Mouse (Mus musculus) midbrain, embryonic 12.5 days (tissue): ENCODE measurements around the gene Prtn3. TPM values are rescaled to one million over a fixed set of nuclear protein-coding genes. Genes with fewer than 3 reads are reported as not detected.

Experiments used
- ATAC-seq: fragments of 200-750 bp; cut with Nextera tagmentation; 2 replicates; pipeline ENCODE4 v1.8.0; 2017; ENCODE audit warnings: low read depth, moderate TSS enrichment, moderate library complexity; ENCODE audit not compliant: low FRiP score
- H3K27ac ChIP-seq: fragments of 300-500 bp; sonication (generic); replicated peaks from 2 replicates; pipeline ENCODE4 v1.5.1; 2016; ENCODE audit warnings: mild to moderate bottlenecking
- H3K27me3 ChIP-seq: fragments of 300-500 bp; sonication (generic); 2 replicates; pipeline ENCODE4 v1.6.1; 2016; ENCODE audit warnings: mild to moderate bottlenecking
- H3K36me3 ChIP-seq: fragments of 300-500 bp; sonication (generic); 2 replicates; pipeline ENCODE4 v1.6.1; 2016
- H3K4me1 ChIP-seq: fragments of 300-500 bp; sonication (generic); 2 replicates; pipeline ENCODE4 v1.6.1; 2016
- H3K4me2 ChIP-seq: fragments of 300-500 bp; sonication (generic); replicated peaks from 2 replicates; pipeline ENCODE4 v1.6.1; 2016; ENCODE audit warnings: mild to moderate bottlenecking, moderate library complexity
- H3K4me3 ChIP-seq: fragments of 300-500 bp; sonication (generic); 2 replicates; pipeline ENCODE4 v1.5.1; 2016; ENCODE audit warnings: mild to moderate bottlenecking
- H3K9ac ChIP-seq: fragments of 300-500 bp; sonication (generic); replicated peaks from 2 replicates; pipeline ENCODE4 v1.6.1; 2016; ENCODE audit warnings: mild to moderate bottlenecking, moderate library complexity
- H3K9me3 ChIP-seq: fragments of 300-500 bp; sonication (generic); 2 replicates; pipeline ENCODE4 v1.6.1; 2016; ENCODE audit warnings: mild to moderate bottlenecking
- WGBS: fragments of 180-500 bp; shearing (Covaris S2); methylation state at CpG from one replicate; pipeline ENCODE4 v1.1.7; 2016; 5-methylcytosine and 5-hydroxymethylcytosine counted together
- polyA plus RNA-seq: library from polyadenylated mRNA; unstranded; fragments of >200 nt; fragmentation: Nextera tagmentation; extraction: Ambion mirVana; gene quantifications from 2 replicates; pipeline ENCODE4 v1.2.1, GENCODE M21; 2016

The Prtn3 gene
- 14.3 and 16.7 TPM in 2 replicates for polyA plus RNA-seq

DNA sequence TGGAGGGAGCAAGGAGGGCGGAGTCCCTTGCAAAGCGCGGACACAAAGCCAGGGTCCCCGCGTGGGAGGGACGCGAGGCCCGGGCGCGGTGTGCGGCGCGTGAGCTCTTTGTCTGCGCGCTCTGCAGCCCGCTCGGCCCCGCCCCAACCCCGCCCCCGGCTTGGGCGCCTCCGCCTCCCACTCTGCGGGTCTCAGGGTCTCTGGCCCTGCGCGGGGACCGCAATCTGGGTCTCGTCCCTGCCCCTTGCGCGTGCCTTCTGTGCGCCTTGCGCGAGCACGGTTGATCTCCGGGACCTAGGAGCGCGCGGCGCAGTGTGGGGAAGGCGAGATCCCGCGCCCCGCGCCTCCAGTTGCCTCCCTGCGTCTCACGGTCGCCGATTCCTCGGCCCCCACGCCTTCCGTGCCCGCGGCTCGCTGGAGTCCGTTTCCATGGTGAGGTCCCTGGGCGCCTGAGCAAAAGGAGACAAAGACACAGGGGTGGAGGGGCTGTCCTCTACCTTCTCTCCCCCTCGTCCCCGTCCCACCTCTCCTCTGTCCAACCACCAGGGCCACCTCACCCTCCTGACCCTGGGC lies at the start of gene Prtn3, which contains the start of gene Plppr3:
Prtn3 (plus strand) TSS at position 187 of the 573 bp plus-strand sequence.
Plppr3 (minus strand) TSS at position 345 of the 573 bp plus-strand sequence.
- H3K27ac ChIP-seq = peak within 1 kb of the TSS; percentile 94
- no peaks in the 10 kb centered on the region for H3K9me3 ChIP-seq
- H3K9ac ChIP-seq = peak within 1 kb of the TSS; percentile 94
- peaks cover 36% of the 10 kb centered on the region for H3K4me1 ChIP-seq
- peak within 1 kb of the TSS; percentile 74 for H3K4me2 ChIP-seq
- under 1% methylated on average over 48 of the region's 57 CpGs for WGBS
- ATAC-seq = peak; percentile 92
- H3K36me3 ChIP-seq = peaks cover 25% of the 10 kb centered on the region
- peaks cover 5% of the 10 kb centered on the region; the same call in 1 of the 2 replicates for H3K27me3 ChIP-seq
- peak within 1 kb of the TSS; percentile 78 for H3K4me3 ChIP-seq

DNA sequence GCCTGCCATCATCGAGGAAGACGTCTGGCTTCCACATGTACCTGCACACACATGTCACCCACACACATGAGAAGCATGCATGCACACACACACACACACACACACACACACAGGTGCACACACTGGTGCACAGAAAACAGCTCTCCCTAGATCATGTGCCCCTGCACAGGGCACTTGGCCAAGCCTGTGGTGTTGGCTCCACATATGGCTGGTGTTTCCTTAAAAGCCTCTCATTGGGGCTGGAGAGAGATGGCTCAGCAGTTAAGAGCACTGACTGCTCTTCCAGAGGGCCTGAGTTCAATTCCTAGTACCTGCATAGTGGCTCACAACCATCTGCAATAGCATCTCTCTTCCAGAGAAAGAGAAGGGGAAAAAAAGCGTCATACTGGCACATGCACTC lies 42.7 kb upstream of the Prtn3 start:
- no peaks in the 10 kb centered on the region for H3K36me3 ChIP-seq
- H3K27ac ChIP-seq = no peak overlapping the region
- no peak overlapping the region for H3K4me3 ChIP-seq
- H3K9me3 ChIP-seq = no peaks in the 10 kb centered on the region
- no peak overlapping the region for H3K4me2 ChIP-seq
- WGBS = 84% methylated on average over 3 of the region's 3 CpGs
- H3K9ac ChIP-seq = no peak overlapping the region
- 0 out of 2 replicates have a peak, but pooled peaks cover 2% of the 10 kb centered on the region for H3K4me1 ChIP-seq
- ATAC-seq = no peak
- H3K27me3 ChIP-seq = no peaks in the 10 kb centered on the region

DNA sequence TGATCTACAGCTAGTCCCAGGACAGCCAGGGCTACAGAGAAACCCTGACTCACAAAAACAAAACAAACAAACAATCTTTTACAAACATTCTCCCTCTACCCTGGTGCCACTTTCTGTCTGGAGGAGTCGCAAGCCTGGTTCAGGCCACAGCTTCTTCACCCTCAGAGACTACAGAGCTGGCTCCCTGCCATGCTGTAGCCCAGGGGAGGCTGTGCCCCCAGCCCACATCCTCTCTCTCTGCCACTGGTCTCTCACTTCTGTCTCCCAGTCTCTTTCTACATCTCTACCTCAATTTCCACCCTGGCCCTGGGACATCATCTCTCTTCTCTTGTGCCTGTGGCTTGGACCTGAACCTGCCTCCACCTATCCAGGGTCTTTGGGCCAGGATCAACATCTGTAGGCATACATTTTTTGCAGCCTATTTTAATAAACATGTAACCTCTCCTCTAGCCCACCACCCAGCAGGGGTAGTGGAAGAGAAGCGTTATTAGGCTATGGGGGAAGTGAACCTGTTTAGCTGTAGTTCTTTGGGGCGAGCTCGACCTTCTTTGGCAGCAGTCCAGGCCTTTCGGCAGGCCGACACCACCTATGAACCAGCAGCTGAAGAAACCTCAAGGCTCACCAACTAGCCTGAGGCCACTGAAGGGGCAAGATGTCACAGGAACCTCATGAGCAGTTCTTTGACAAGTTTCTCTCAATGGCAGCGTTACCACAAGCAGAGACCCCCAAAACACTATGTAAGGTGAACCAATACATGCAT lies 42.1 kb upstream of the Prtn3 start:
- Histone ChIP-seq H3K36me3 (no peaks in the 10 kb centered on the region), H3K27me3 (no peaks in the 10 kb centered on the region), H3K9ac (0 out of 2 replicates have a peak overlapping the region, but pooled peaks have one; percentile 11), H3K4me1 (0 out of 2 replicates have a peak, but pooled peaks cover 2% of the 10 kb centered on the region), H3K27ac (no peak overlapping the region), H3K9me3 (0 out of 2 replicates have a peak, but pooled peaks cover 3% of the 10 kb centered on the region), H3K4me2 (no peak overlapping the region), H3K4me3 (no peak overlapping the region)
- no peak for ATAC-seq
- 81% methylated on average over 7 of the region's 7 CpGs for WGBS

DNA sequence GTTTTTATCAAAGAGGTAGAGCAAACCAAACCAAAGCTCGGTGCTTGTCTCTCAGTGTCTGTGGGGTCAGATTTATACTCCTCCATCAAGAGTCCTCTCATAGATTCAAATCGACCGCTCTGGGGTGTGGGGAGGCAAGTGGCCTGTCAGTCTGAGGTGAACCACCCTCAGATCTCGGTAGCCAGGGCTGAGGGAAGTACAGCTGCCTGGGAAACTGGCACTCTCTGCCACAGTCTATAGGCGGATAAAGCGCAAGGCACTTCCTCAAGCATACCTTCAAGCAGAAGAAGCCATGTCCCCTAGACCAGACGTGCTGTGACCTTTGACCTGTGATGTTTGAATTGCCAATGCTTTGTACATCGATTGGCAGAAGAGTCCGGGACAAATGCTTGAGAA lies 41.5 kb upstream of the Prtn3 start:
- 0 out of 2 replicates have a peak, but pooled peaks cover 2% of the 10 kb centered on the region for H3K4me1 ChIP-seq
- 76% methylated on average over 9 of the region's 9 CpGs for WGBS
- H3K36me3 ChIP-seq = no peaks in the 10 kb centered on the region
- H3K9me3 ChIP-seq = 0 out of 2 replicates have a peak, but pooled peaks cover 3% of the 10 kb centered on the region
- no peak overlapping the region for H3K4me2 ChIP-seq
- H3K9ac ChIP-seq = no peak overlapping the region
- no peak for ATAC-seq
- H3K4me3 ChIP-seq = no peak overlapping the region
- no peak overlapping the region for H3K27ac ChIP-seq
- no peaks in the 10 kb centered on the region for H3K27me3 ChIP-seq

DNA sequence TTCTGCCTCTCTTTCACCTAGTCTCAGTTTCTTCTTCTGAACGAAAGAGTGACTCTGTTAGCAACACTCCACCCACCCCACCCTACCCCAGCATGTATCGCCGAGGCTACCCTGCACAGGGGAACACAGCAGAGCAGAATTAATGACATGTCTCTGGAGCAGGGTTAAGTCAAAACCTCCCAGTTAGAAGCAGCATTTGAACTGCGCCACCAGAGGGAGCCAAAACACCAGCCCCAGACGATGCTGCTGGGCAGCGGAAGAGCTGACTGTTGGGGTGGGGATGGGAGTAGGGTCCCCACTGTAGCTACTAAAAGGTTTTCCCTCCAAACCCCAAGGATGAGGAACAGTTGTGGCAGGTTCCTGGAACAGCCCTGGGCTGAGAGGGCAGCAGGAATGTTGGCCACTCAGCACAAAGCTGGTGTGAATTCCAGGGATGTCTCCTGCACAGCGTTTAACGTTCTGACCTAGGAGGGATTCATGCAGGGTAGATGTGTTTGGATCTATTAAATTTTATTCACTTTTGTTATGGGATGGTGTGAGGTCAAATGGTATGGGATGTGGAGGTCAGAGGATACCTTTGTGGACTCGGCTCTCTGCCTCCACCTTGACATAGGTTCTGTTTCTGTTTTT lies 39.4 kb upstream of the Prtn3 start:
- 0 out of 2 replicates have a peak overlapping the region, but pooled peaks have one; percentile 1 for H3K4me2 ChIP-seq
- H3K36me3 ChIP-seq = no peaks in the 10 kb centered on the region
- H3K4me1 ChIP-seq = 0 out of 2 replicates have a peak, but pooled peaks cover 2% of the 10 kb centered on the region
- WGBS = 29% methylated on average over 9 of the region's 9 CpGs
- peak; percentile 70 for ATAC-seq
- H3K4me3 ChIP-seq = no peak overlapping the region
- H3K27ac ChIP-seq = no peak overlapping the region
- H3K9me3 ChIP-seq = 0 out of 2 replicates have a peak, but pooled peaks cover 3% of the 10 kb centered on the region
- H3K9ac ChIP-seq = no peak overlapping the region
- no peaks in the 10 kb centered on the region for H3K27me3 ChIP-seq

DNA sequence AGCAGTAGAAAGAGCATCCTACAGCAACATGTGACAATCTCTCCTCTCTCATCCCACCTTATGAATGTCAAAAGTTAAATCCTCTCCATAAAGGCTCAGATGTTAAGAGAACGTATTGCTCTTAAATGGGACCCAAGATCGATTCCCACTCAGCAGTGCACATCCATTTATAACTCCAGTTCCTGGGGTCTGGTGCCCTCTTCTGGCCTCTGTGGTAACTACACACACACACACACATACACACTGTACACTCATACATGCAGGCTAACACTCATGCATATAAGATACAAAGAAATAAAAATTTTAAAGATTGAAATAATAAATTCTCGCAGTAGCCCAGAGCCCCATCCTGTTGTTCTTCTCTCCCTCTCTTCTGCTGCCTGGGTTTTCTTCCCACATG lies 37.4 kb upstream of the Prtn3 start:
- no peak for ATAC-seq
- Histone ChIP-seq H3K4me1 (peaks cover 15% of the 10 kb centered on the region), H3K36me3 (no peaks in the 10 kb centered on the region), H3K9me3 (0 out of 2 replicates have a peak, but pooled peaks cover 3% of the 10 kb centered on the region), H3K27me3 (no peaks in the 10 kb centered on the region), H3K4me2 (no peak overlapping the region), H3K9ac (no peak overlapping the region), H3K4me3 (no peak overlapping the region), H3K27ac (no peak overlapping the region)
- WGBS = 94% methylated on average over 3 of the region's 3 CpGs

DNA sequence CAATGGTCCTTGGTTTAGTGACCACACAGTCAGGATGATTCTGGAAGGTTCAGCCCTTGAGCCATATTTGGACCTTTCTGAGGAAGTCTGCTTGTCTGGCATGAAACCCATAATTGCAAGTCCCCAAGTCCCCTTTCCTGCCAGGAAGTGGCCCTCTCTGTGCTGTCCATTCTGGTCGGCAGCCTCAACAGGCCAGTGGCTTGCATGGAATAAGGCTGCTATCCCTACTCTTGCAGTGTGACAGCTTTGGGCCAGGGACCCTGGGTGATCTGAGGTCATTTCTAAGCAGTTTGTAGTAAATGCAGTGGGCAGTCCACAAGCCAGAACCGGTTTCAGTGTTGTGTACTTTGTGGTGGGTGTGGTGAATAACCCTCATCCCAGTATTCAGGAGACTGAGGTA lies 36.1 kb upstream of the Prtn3 start:
- Histone ChIP-seq H3K9ac (no peak overlapping the region), H3K9me3 (0 out of 2 replicates have a peak, but pooled peaks cover 3% of the 10 kb centered on the region), H3K27ac (no peak overlapping the region), H3K4me1 (peaks cover 16% of the 10 kb centered on the region), H3K27me3 (no peaks in the 10 kb centered on the region), H3K36me3 (no peaks in the 10 kb centered on the region), H3K4me2 (no peak overlapping the region), H3K4me3 (no peak overlapping the region)
- no peak for ATAC-seq
- WGBS = 67% methylated on average over 2 of the region's 2 CpGs

DNA sequence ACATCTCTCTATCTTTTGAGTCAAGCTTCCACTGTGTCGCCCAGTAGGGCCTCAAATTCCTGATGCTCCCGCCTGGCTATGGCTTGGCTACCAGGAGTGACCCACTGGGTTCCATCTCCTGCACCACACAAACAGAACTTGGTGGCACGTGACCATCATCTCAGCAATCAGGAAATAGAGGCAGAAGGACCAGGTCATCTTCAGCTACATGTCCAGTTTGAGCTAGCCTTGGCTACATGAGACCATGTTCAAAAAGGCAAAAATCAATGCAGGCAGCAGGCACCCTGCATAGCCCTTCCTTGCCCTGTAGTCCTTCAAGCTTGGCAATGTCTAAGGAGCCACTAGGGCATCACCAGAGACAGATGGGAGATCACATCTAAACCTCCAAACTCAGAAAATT lies 34.2 kb upstream of the Prtn3 start:
- H3K27ac ChIP-seq = peak overlapping the region; percentile 69; the same call in 1 of the 2 replicates
- H3K9ac ChIP-seq = no peak overlapping the region
- H3K9me3 ChIP-seq = 0 out of 2 replicates have a peak, but pooled peaks cover 3% of the 10 kb centered on the region
- 87% methylated on average over 3 of the region's 3 CpGs for WGBS
- no peak overlapping the region for H3K4me3 ChIP-seq
- H3K4me1 ChIP-seq = peaks cover 20% of the 10 kb centered on the region
- H3K27me3 ChIP-seq = no peaks in the 10 kb centered on the region
- no peak for ATAC-seq
- no peaks in the 10 kb centered on the region for H3K36me3 ChIP-seq
- H3K4me2 ChIP-seq = no peak overlapping the region

DNA sequence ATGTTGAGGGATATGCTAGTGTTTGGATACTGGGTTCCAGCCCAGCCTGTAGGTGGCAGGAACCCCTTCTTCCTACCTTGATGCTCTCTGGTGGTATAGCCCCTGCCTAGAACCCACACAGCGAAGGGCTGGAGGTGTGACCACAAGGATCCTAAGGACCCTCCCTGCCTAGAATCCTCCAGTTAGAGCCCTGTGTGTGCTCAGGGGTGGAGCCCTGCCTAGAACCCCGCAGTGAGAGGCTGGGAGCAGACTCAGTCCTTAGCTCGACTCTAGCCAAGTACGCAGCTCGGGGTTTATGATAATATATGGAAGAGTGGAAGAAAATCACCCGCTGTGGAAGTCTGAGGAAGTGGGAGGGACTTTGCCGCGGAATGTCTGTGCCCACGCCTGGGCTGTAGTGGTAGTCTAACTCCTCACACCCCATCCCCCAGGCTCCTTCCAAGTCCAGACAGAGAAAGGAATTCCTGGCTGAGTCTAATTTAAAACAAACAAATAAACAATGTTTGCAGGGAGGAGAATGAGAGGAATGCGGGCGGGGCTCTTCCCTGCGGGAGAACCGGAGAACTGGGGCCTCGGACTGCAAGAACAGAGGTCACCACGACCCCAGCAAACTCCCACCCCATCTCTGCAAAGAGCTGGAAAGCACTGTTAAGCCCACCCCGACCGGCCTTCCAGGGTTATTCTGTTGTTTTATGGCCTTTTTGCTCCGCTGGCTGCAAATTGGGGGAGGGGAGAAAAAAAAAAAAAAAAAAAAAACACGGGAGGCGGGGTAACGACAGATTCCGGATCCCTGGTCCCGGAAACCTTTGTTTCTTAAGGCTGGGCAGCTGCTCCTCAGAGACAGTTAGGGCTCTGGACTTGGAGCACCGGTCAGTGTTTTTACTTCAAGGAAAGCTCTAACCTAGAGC lies 33.4 kb upstream of the Prtn3 start:
- H3K4me1 ChIP-seq = peaks cover 20% of the 10 kb centered on the region
- ATAC-seq = peak; percentile 82
- WGBS = 1% methylated on average over 24 of the region's 24 CpGs
- peak overlapping the region; percentile 58 for H3K4me2 ChIP-seq
- peak overlapping the region; percentile 30 for H3K4me3 ChIP-seq
- H3K27ac ChIP-seq = peak overlapping the region; percentile 69
- peak overlapping the region; percentile 53 for H3K9ac ChIP-seq
- H3K9me3 ChIP-seq = 0 out of 2 replicates have a peak, but pooled peaks cover 3% of the 10 kb centered on the region
- no peaks in the 10 kb centered on the region for H3K27me3 ChIP-seq
- no peaks in the 10 kb centered on the region for H3K36me3 ChIP-seq

DNA sequence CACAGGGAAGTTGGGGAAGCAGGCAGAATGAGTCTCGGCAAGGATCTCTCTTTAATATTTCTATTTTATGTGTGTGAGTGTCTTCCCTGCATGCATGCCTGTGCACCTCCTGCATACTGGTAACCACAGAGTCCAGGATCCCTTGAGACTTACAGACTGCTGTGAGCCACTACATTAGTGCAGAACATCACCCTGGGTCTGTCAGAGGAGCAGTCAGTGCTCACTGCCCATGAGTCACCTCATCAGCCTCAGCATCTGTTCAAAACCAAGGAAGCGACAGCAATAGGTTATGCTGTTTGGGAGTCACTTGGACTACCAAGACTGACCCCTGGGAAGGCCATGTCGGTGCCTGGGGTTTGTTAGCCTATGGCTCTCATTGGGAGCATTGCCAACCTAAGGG lies 32.0 kb upstream of the Prtn3 start:
- no peak overlapping the region for H3K27ac ChIP-seq
- ATAC-seq = no peak
- 79% methylated on average over 3 of the region's 3 CpGs for WGBS
- H3K36me3 ChIP-seq = no peaks in the 10 kb centered on the region
- H3K4me3 ChIP-seq = no peak overlapping the region
- no peaks in the 10 kb centered on the region for H3K9me3 ChIP-seq
- no peak overlapping the region for H3K4me2 ChIP-seq
- H3K4me1 ChIP-seq = peaks cover 20% of the 10 kb centered on the region
- H3K9ac ChIP-seq = no peak overlapping the region
- no peaks in the 10 kb centered on the region for H3K27me3 ChIP-seq

DNA sequence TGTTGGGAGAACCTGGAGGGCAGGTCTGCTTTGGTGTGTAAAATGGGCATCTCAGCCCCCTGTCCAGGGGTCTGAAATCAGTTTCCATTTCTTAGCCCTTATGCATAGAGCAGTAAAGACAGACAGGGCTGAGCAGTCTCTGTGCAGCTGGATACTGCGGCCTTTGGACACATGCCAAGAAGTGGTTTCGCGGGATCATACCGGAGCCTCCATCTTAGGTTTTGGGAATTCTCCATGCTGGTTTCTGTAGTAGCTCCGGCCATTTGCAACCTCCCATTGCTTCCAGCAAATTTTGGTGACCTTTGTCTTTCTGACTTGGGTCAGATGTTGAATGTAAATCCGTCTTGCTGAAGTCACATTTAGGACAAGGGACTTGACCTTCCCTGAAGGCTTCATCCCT lies 30.8 kb upstream of the Prtn3 start:
- Histone ChIP-seq H3K36me3 (no peaks in the 10 kb centered on the region), H3K27me3 (no peaks in the 10 kb centered on the region), H3K4me1 (peaks cover 20% of the 10 kb centered on the region), H3K9ac (no peak overlapping the region), H3K27ac (no peak overlapping the region), H3K4me2 (no peak overlapping the region), H3K9me3 (no peaks in the 10 kb centered on the region), H3K4me3 (no peak overlapping the region)
- WGBS = 85% methylated on average over 6 of the region's 6 CpGs
- ATAC-seq = no peak
